8 mouse cellular contexts compared by ENCODE assay signal in the genomic region with DNA sequence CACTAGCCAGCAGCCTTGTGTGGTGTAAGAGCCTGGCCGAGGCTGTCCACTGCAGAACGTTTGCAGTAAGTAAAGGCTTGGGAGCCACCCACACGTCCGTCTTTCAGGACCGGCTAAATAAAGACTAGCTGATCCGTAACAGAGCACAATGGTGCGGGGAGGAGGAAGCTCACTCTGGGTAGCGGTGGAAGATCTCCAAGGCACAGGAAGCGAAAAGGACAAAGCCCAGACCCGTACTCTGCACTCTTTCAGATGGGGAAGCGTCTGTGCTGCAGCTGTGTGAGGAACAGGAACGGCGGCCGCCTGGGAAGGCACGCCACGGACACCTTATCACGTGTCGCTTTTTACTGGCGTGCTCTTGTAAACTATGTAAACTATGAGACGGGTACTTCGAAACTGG. TPM values are rescaled to one million over a fixed set of nuclear protein-coding genes. Genes with fewer than 3 reads are reported as not detected.
DNase-seq lines count a peak whose midpoint lies in the region; ATAC-seq and TF ChIP-seq lines count a peak whose summit lies in the region.

No protein-coding gene starts in this region.

- no peak overlapping the region for H3K4me2 ChIP-seq in forebrain, embryonic 13.5 days
- no peak overlapping the region for H3K4me2 ChIP-seq in forebrain, embryonic 15.5 days (replicated peaks)
- no peak overlapping the region for H3K4me2 ChIP-seq in embryonic facial prominence, embryonic 15.5 days (replicated peaks)
- no peak overlapping the region for H3K4me2 ChIP-seq in hindbrain, embryonic 14.5 days (replicated peaks)
- H3K4me2 ChIP-seq in midbrain, embryonic 14.5 days (ENCODE audit: low read length): no peak overlapping the region
- H3K4me2 ChIP-seq in forebrain, embryonic 12.5 days: no peak overlapping the region

- H3K36me3 ChIP-seq in forebrain, embryonic 13.5 days (ENCODE audit: poor library complexity, severe bottlenecking): peaks cover 100% of the 10 kb centered on the region
- peaks cover 78% of the 10 kb centered on the region for H3K36me3 ChIP-seq in forebrain, embryonic 15.5 days
- peaks cover 92% of the 10 kb centered on the region for H3K36me3 ChIP-seq in embryonic facial prominence, embryonic 15.5 days
- H3K36me3 ChIP-seq in hindbrain, embryonic 14.5 days (replicated peaks; ENCODE audit: control insufficient read depth, insufficient read depth): peaks cover 89% of the 10 kb centered on the region
- peaks cover 86% of the 10 kb centered on the region for H3K36me3 ChIP-seq in midbrain, embryonic 14.5 days (ENCODE audit: control insufficient read depth, insufficient read depth, low read length)
- peaks cover 37% of the 10 kb centered on the region for H3K36me3 ChIP-seq in thymus, adult 2 months (ENCODE audit: control insufficient read depth, insufficient read depth, low read length)
- peaks cover 99% of the 10 kb centered on the region for H3K36me3 ChIP-seq in forebrain, embryonic 12.5 days (replicated peaks)

- WGBS in forebrain, embryonic 13.5 days: 63% methylated on average over 21 of the region's 21 CpGs
- WGBS in forebrain, embryonic 15.5 days: 55% methylated on average over 21 of the region's 21 CpGs
- WGBS in embryonic facial prominence, embryonic 15.5 days: 44% methylated on average over 21 of the region's 21 CpGs
- WGBS in hindbrain, embryonic 14.5 days: 36% methylated on average over 21 of the region's 21 CpGs
- WGBS in midbrain, embryonic 14.5 days: 18% methylated on average over 21 of the region's 21 CpGs
- WGBS in thymus, adult 2 months: 24% methylated on average over 21 of the region's 21 CpGs
- 57% methylated on average over 21 of the region's 21 CpGs for WGBS in forebrain, embryonic 12.5 days

- no peak for DNase-seq in hindbrain, embryonic 14.5 days (ENCODE audit: low spot score)
- peak; percentile 49 for DNase-seq in liver
- DNase-seq in midbrain, embryonic 14.5 days: peak; percentile 44
- no peak for DNase-seq in thymus, adult 2 months

- TF ChIP-seq CTCF in thymus, adult 2 months (IDR thresholded peaks at IDR 0.05; ENCODE audit: borderline replicate concordance, control insufficient read depth, extremely low read depth, insufficient read depth, low read length, poor library complexity): no peak

- H3K4me3 ChIP-seq in forebrain, embryonic 13.5 days: no peak overlapping the region
- no peak overlapping the region for H3K4me3 ChIP-seq in forebrain, embryonic 15.5 days
- no peak overlapping the region for H3K4me3 ChIP-seq in embryonic facial prominence, embryonic 15.5 days (replicated peaks)
- no peak overlapping the region for H3K4me3 ChIP-seq in hindbrain, embryonic 14.5 days (replicated peaks; ENCODE audit: low read length)
- no peak overlapping the region for H3K4me3 ChIP-seq in midbrain, embryonic 14.5 days (replicated peaks; ENCODE audit: low read depth, low read length)
- no peak overlapping the region for H3K4me3 ChIP-seq in thymus, adult 2 months (ENCODE audit: control insufficient read depth, insufficient read depth, low read length)
- H3K4me3 ChIP-seq in forebrain, embryonic 12.5 days (replicated peaks): no peak overlapping the region

- TF ChIP-seq POLR2A in thymus, adult 2 months (IDR thresholded peaks at IDR 0.05; ENCODE audit: control insufficient read depth, extremely low read depth, insufficient read depth, low read length, poor library complexity): no peak

- peak overlapping the region; percentile 20; the same call in 1 of the 2 replicates for H3K27ac ChIP-seq in forebrain, embryonic 13.5 days
- H3K27ac ChIP-seq in forebrain, embryonic 15.5 days (replicated peaks): no peak overlapping the region
- peak overlapping the region; percentile 65 for H3K27ac ChIP-seq in embryonic facial prominence, embryonic 15.5 days (replicated peaks)
- H3K27ac ChIP-seq in hindbrain, embryonic 14.5 days: 0 out of 2 replicates have a peak overlapping the region, but pooled peaks have one; percentile 59
- peak overlapping the region; percentile 45; the same call in 1 of the 2 replicates for H3K27ac ChIP-seq in midbrain, embryonic 14.5 days (replicated peaks; ENCODE audit: low read depth, low read length)
- H3K27ac ChIP-seq in thymus, adult 2 months (ENCODE audit: control insufficient read depth, insufficient read depth, low read length): no peak overlapping the region
- no peak overlapping the region for H3K27ac ChIP-seq in forebrain, embryonic 12.5 days

- no peaks in the 10 kb centered on the region for H3K9me3 ChIP-seq in forebrain, embryonic 13.5 days (replicated peaks)
- H3K9me3 ChIP-seq in forebrain, embryonic 15.5 days: no peaks in the 10 kb centered on the region
- H3K9me3 ChIP-seq in embryonic facial prominence, embryonic 15.5 days (replicated peaks): no peaks in the 10 kb centered on the region
- no peaks in the 10 kb centered on the region for H3K9me3 ChIP-seq in hindbrain, embryonic 14.5 days (ENCODE audit: control insufficient read depth, low read length)
- H3K9me3 ChIP-seq in midbrain, embryonic 14.5 days (ENCODE audit: control insufficient read depth, low read length): no peaks in the 10 kb centered on the region
- H3K9me3 ChIP-seq in forebrain, embryonic 12.5 days: no peaks in the 10 kb centered on the region

- no peak overlapping the region for H3K9ac ChIP-seq in forebrain, embryonic 13.5 days
- no peak overlapping the region for H3K9ac ChIP-seq in forebrain, embryonic 15.5 days (replicated peaks)
- no peak overlapping the region for H3K9ac ChIP-seq in embryonic facial prominence, embryonic 15.5 days
- no peak overlapping the region for H3K9ac ChIP-seq in hindbrain, embryonic 14.5 days
- H3K9ac ChIP-seq in midbrain, embryonic 14.5 days (replicated peaks; ENCODE audit: low read length): peak overlapping the region; percentile 17; the same call in 1 of the 2 replicates
- no peak overlapping the region for H3K9ac ChIP-seq in forebrain, embryonic 12.5 days

- peaks cover 33% of the 10 kb centered on the region for H3K4me1 ChIP-seq in forebrain, embryonic 13.5 days
- peaks cover 29% of the 10 kb centered on the region for H3K4me1 ChIP-seq in forebrain, embryonic 15.5 days
- peaks cover 46% of the 10 kb centered on the region for H3K4me1 ChIP-seq in embryonic facial prominence, embryonic 15.5 days
- H3K4me1 ChIP-seq in hindbrain, embryonic 14.5 days (replicated peaks; ENCODE audit: control insufficient read depth, insufficient read depth, low read length): peaks cover 22% of the 10 kb centered on the region
- H3K4me1 ChIP-seq in midbrain, embryonic 14.5 days (ENCODE audit: control insufficient read depth, insufficient read depth, low read length): peaks cover 28% of the 10 kb centered on the region
- H3K4me1 ChIP-seq in thymus, adult 2 months (replicated peaks; ENCODE audit: control insufficient read depth, insufficient read depth, low read length): peaks cover 20% of the 10 kb centered on the region
- peaks cover 33% of the 10 kb centered on the region for H3K4me1 ChIP-seq in forebrain, embryonic 12.5 days

- no peaks in the 10 kb centered on the region for H3K27me3 ChIP-seq in forebrain, embryonic 13.5 days
- H3K27me3 ChIP-seq in forebrain, embryonic 15.5 days: no peaks in the 10 kb centered on the region
- no peaks in the 10 kb centered on the region for H3K27me3 ChIP-seq in embryonic facial prominence, embryonic 15.5 days
- no peaks in the 10 kb centered on the region for H3K27me3 ChIP-seq in hindbrain, embryonic 14.5 days (ENCODE audit: control insufficient read depth, insufficient read depth, low read length)
- no peaks in the 10 kb centered on the region for H3K27me3 ChIP-seq in midbrain, embryonic 14.5 days (ENCODE audit: control insufficient read depth, insufficient read depth, low read length)
- no peaks in the 10 kb centered on the region for H3K27me3 ChIP-seq in thymus, adult 2 months (ENCODE audit: control insufficient read depth, insufficient read depth, low read length)
- no peaks in the 10 kb centered on the region for H3K27me3 ChIP-seq in forebrain, embryonic 12.5 days

- no peak; the same call in 1 of the 2 replicates for ATAC-seq in forebrain, embryonic 13.5 days
- no peak for ATAC-seq in forebrain, embryonic 15.5 days (replicated peaks)
- ATAC-seq in embryonic facial prominence, embryonic 15.5 days (ENCODE audit: insufficient number of reproducible peaks, low FRiP score, low TSS enrichment, low read depth): 0 out of 2 replicates have a peak, but pooled peaks have one; percentile 17
- no peak for ATAC-seq in hindbrain, embryonic 14.5 days (ENCODE audit: low FRiP score)
- ATAC-seq in midbrain, embryonic 14.5 days (ENCODE audit: low FRiP score, low TSS enrichment): no peak
- ATAC-seq in forebrain, embryonic 12.5 days (ENCODE audit: low FRiP score): no peak

RNA-seq across cellular contexts. Expression of gene Csnk1e, which starts 22.5 kb away (rescaled TPM):
- polyA plus RNA-seq in forebrain, embryonic 13.5 days (2015; fragmentation: Nextera tagmentation; extraction: Ambion mirVana): 200 and 208 TPM in 2 replicates
- polyA plus RNA-seq in forebrain, embryonic 15.5 days (2015; fragmentation: Nextera tagmentation; extraction: Ambion mirVana): 316 and 323 TPM in 2 replicates
- 113 and 117 TPM in 2 replicates for polyA plus RNA-seq in embryonic facial prominence, embryonic 15.5 days (2015; fragmentation: Nextera tagmentation; extraction: Ambion mirVana)
- 184 and 213 TPM in 2 replicates for polyA plus RNA-seq in hindbrain, embryonic 14.5 days (2014; fragmentation: Nextera tagmentation; extraction: Ambion mirVana)
- polyA plus RNA-seq in midbrain, embryonic 14.5 days (2014; fragmentation: Nextera tagmentation; extraction: Ambion mirVana): 225 and 226 TPM in 2 replicates
- polyA plus RNA-seq in thymus, adult 2 months (2012; rRNA removed): 155 and 173 TPM in 2 replicates
- polyA plus RNA-seq in forebrain, embryonic 12.5 days (2016; fragmentation: Nextera tagmentation; extraction: Ambion mirVana): 245 and 267 TPM in 2 replicates

RNA-seq across cellular contexts. Expression of gene Tmem184b, which starts 29.5 kb away (rescaled TPM):
- polyA plus RNA-seq in forebrain, embryonic 13.5 days (2015; fragmentation: Nextera tagmentation; extraction: Ambion mirVana): 29.4 and 31.3 TPM in 2 replicates
- polyA plus RNA-seq in forebrain, embryonic 15.5 days (2015; fragmentation: Nextera tagmentation; extraction: Ambion mirVana): 37.5 and 40.8 TPM in 2 replicates
- 87.4 and 92.8 TPM in 2 replicates for polyA plus RNA-seq in embryonic facial prominence, embryonic 15.5 days (2015; fragmentation: Nextera tagmentation; extraction: Ambion mirVana)
- 39.9 and 40.0 TPM in 2 replicates for polyA plus RNA-seq in hindbrain, embryonic 14.5 days (2014; fragmentation: Nextera tagmentation; extraction: Ambion mirVana)
- 32.2 and 36.6 TPM in 2 replicates for polyA plus RNA-seq in midbrain, embryonic 14.5 days (2014; fragmentation: Nextera tagmentation; extraction: Ambion mirVana)
- 225 and 303 TPM in 2 replicates for polyA plus RNA-seq in thymus, adult 2 months (2012; rRNA removed)
- polyA plus RNA-seq in forebrain, embryonic 12.5 days (2016; fragmentation: Nextera tagmentation; extraction: Ambion mirVana): 41.3 and 43.6 TPM in 2 replicates

Comparison
In these comparisons a context has a peak if more than half of its experiments do, and no peak if none do; other contexts are left out.
1. H3K27ac ChIP-seq: peak in forebrain, embryonic 13.5 days (single experiment), embryonic facial prominence, embryonic 15.5 days (single experiment), hindbrain, embryonic 14.5 days (single experiment) and midbrain, embryonic 14.5 days (single experiment); none in forebrain, embryonic 15.5 days (single experiment), thymus, adult 2 months (single experiment) and forebrain, embryonic 12.5 days (single experiment).
2. DNase-seq: peak in liver (single experiment) and midbrain, embryonic 14.5 days (single experiment); none in hindbrain, embryonic 14.5 days (single experiment) and thymus, adult 2 months (single experiment).